ENCODE assay signal across 8 mouse cellular contexts in the genomic region with DNA sequence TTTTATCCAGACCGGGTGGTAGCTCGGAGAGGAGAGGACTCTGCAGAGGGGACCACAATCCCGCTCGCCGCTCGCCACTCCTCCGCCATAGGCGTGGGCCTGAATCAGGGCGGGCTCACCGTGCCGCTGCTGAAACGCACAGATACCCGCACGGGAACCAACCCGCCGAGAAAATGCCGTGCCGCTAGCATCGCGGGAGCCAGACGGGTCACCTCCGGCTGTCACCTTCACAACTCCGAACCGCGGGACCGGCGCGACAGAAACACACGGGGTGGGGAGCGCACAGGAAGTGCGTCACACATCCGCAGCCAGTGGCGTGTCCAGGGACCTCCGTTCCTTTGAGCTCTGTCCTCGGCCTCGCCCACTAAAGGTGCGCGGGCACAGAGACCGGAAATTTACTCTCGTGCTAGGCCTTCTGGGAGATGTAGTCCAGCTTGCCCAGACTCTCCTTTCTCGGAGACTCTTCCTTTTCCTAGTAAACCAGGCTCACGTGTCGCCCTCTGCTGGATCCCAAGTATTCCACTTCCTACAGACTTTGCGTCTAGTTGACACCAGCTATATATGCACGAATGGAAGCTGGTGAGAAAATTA. TPM values are rescaled to one million over a fixed set of nuclear protein-coding genes. Genes with fewer than 3 reads are reported as not detected.
DNase-seq lines count a peak whose midpoint lies in the region; ATAC-seq lines count a peak whose summit lies in the region.

A gene (minus strand): TSS at position 375 of the 591 bp plus-strand sequence.

- H3K79me2 ChIP-seq in macrophage (ENCODE audit: inconsistent target) = no peaks in the 10 kb centered on the region; the same call in 1 of the 2 replicates

- H3K36me3 ChIP-seq in hindbrain, embryonic 16.5 days (ENCODE audit: control insufficient read depth, insufficient read depth, low read length) = peaks cover 9% of the 10 kb centered on the region
- H3K36me3 ChIP-seq in macrophage (ENCODE audit: inconsistent target) = peaks cover 26% of the 10 kb centered on the region

- peaks cover 12% of the 10 kb centered on the region for H3K4me1 ChIP-seq in hindbrain, embryonic 16.5 days (ENCODE audit: control insufficient read depth, insufficient read depth, low read depth, low read length)

- peak within 1 kb of the TSS; percentile 75 for H3K27ac ChIP-seq in hindbrain, embryonic 16.5 days (ENCODE audit: low read depth, low read length)
- H3K27ac ChIP-seq in macrophage = peak within 1 kb of the TSS; percentile 8; the same call in 1 of the 2 replicates

- WGBS in hindbrain, embryonic 16.5 days = under 1% methylated on average over 45 of the region's 45 CpGs
- under 1% methylated on average over 43 of the region's 45 CpGs for WGBS in macrophage (ENCODE audit: missing documents)

- peak; percentile 97 for DNase-seq in WW6 (ENCODE audit: low read depth, low spot score)
- peak; percentile 90 to 93 for DNase-seq in cerebellum, postnatal 4 days (ENCODE audit: low spot score in 2 of 2)
- DNase-seq in gastrocnemius, adult 18-20 months (ENCODE audit: low spot score) = peak; percentile 98
- DNase-seq in left cerebral cortex, adult 18-20 months (ENCODE audit: low spot score in 2 of 2) = peak; percentile 96 to 99
- peak; percentile 99 for DNase-seq in right cerebral cortex, adult 18-20 months
- peak; percentile 81 for DNase-seq in urinary bladder, postnatal 10 days (ENCODE audit: low spot score)

- ATAC-seq in hindbrain, embryonic 16.5 days = peak; percentile 99

- no peaks in the 10 kb centered on the region for H3K9me3 ChIP-seq in hindbrain, embryonic 16.5 days (ENCODE audit: control insufficient read depth, low read length)

- H3K4me3 ChIP-seq in hindbrain, embryonic 16.5 days (ENCODE audit: low read length) = peak within 1 kb of the TSS; percentile 58
- peak within 1 kb of the TSS; percentile 80 for H3K4me3 ChIP-seq in macrophage (ENCODE audit: inconsistent target)

- peak within 1 kb of the TSS; percentile 74 for H3K9ac ChIP-seq in hindbrain, embryonic 16.5 days (ENCODE audit: low read depth, low read length)

- H3K27me3 ChIP-seq in hindbrain, embryonic 16.5 days (replicated peaks; ENCODE audit: control insufficient read depth, insufficient read depth, low read length) = no peaks in the 10 kb centered on the region

- peak within 1 kb of the TSS; percentile 59 for H3K4me2 ChIP-seq in hindbrain, embryonic 16.5 days (ENCODE audit: low read length)

RNA-seq across cellular contexts. Expression of the gene that starts here (rescaled TPM):
- 100 to 1,000 TPM; 423 to 466 TPM for total RNA-seq in gastrocnemius, adult 18-20 months (2021)
- 265 and 277 TPM in 2 replicates for polyA plus RNA-seq in hindbrain, embryonic 16.5 days (2015; fragmentation: Nextera tagmentation; extraction: Ambion mirVana)
- total RNA-seq in left cerebral cortex, adult 18-20 months (2021) = 100 to 1,000 TPM; 265 to 266 TPM
- 10 to 100 TPM; 10.2 to 76.0 (median 39.9) TPM for total RNA-seq in macrophage (2018; cell fraction: chromatin; rRNA removed)
- 10 to 100 TPM; 31.7 to 48.8 (median 40.8) TPM for total RNA-seq in macrophage (2018; cell fraction: cytosol; rRNA removed)
- 10 to 100 TPM; 21.4 to 58.7 (median 33.9) TPM for total RNA-seq in macrophage (2018; cell fraction: nucleus; rRNA removed)
- polyA plus RNA-seq in macrophage (2018) = 35.8 to 43.3 TPM (median 39.0 TPM) in 3 replicates

Comparison
In these comparisons a context has a peak if more than half of its experiments do, and no peak if none do; other contexts are left out.
1. Peak in every context shown above with its lines: DNase-seq, ATAC-seq, H3K4me3 ChIP-seq and H3K27ac ChIP-seq.